Mouse (Mus musculus): ENCODE data around the gene Gm8926.
"Not testable (repeated sequence)": the region's sequence is repeated elsewhere in the genome, so short reads cannot be mapped to it uniquely, and the experiment has no call there.

Gm8926 gene
- long read RNA-seq, experiment 1, result 0 reads
- long read RNA-seq, experiment 2, result 0 reads

DNA sequence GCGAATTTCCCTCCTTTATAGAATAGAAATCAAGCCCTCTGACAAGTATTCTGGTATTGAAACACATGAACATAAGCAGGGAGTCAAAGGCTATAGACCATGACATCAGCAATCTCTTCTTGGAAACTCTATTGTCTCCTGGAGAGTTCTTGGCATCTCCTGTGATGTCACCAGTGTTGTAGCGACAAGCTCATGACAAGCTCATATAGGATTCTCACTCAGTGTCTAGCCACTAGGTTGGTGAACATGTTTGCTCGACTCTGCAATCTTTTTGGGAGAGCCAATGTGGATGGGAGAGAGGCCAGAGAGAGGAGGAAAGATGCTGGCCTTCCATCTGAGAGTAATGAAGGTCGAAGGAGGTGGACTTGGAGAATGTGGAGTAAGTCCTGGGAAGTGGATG, at the start of gene Gm8926:
TSS of gene Gm8926 (plus strand) at position 301 of the 400 bp plus-strand sequence.
- intact Hi-C loops (cut with DNase I), result not testable (repeated sequence)
